Mouse (Mus musculus): ENCODE data around the gene Gm45717.

DNA sequence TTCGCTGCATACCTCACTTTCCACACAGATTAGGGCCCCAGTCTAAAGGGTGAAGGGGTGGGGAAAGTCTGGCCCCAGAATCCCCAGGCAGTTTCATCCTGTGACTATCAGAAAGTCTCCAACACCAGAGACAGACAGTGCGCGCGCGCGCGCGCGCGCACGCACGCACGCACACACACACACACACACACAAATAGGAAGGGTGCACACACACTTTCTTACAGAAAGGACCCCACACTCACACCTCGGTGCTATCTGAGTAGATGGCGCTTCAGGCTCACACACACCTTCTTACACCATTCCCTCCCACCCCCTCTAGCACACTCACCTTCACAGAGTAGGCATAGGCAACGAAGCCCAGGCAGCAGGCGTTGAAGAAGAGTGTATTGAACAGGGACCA, 395 bp downstream of the Gm45717 start:
- TF ChIP-seq EP300 (IDR thresholded peaks at IDR 0.05; ENCODE audit: low read depth) (no peak), CTCF (IDR thresholded peaks at IDR 0.05; ENCODE audit: low read depth) (no peak)

Measured in liver, embryonic 14.5 days (tissue).